Mouse (Mus musculus): ENCODE measurements around the gene Crygc.

DNA sequence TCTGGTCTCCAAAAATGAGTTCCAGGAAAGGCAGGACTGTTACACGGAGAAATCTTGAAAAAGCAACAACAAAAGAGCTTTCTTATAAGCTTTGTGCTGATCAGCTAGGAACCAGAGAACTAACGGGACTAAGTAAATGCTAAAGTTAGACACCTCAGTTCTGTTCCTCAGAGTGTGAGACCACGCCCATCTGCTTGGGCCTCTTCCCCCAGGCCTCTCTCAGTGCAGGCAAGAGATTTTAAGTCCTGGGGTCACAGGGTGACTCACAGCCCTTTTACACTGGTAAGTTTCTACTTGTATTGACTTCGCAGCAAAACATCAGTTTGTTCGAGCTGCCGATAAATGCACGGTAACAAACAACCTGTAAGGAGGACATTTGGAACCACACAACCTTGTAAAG, 21.8 kb downstream of the Crygc start:
- TF ChIP-seq CTCF (IDR thresholded peaks at IDR 0.05; ENCODE audit: extremely low read depth, insufficient read depth, insufficient read length, insufficient replicate concordance) = no peak
- TF ChIP-seq POLR2A (IDR thresholded peaks at IDR 0.05; ENCODE audit: low read depth, low read length) = no peak

Data from spleen, adult 2 months (tissue).